Mouse (Mus musculus): Measurements from ENCODE around the gene Gstt4.
A peak's percentile ranks its signal among the peaks of the same experiment; 100 is the strongest.
"Not testable (repeated sequence)": the region's sequence is repeated elsewhere in the genome, so short reads cannot be mapped to it uniquely, and the experiment has no call there.

GRCm38 (mm10) chr10:75859786-75860470, 37.6 kb upstream of the Gstt4 start, which contains the start of gene Mif:
- not testable (repeated sequence) for TF ChIP-seq EP300 (optimal IDR thresholded peaks at IDR 0.05)
- peak; percentile 24 for TF ChIP-seq CTCF (IDR thresholded peaks at IDR 0.05; ENCODE audit: low read depth)
